Mouse (Mus musculus) megakaryocyte, embryonic 14.5 days (primary cell): ENCODE results near the gene Khdrbs2. TPM values are rescaled to one million over a fixed set of nuclear protein-coding genes. Genes with fewer than 3 reads are reported as not detected.

Experiments used
- H3K27me3 ChIP-seq: replicated peaks from 2 replicates; pipeline ENCODE3; 2012; ENCODE audit warnings: inconsistent platforms
- H3K36me3 ChIP-seq: replicated peaks from 2 replicates; pipeline ENCODE3; 2012; ENCODE audit warnings: low read length, inconsistent platforms, mixed read lengths
- H3K4me1 ChIP-seq: 2 replicates; pipeline ENCODE4 v1.6.1; 2012; ENCODE audit warnings: inconsistent platforms
- H3K4me3 ChIP-seq: replicated peaks from 2 replicates; pipeline ENCODE3; 2012; ENCODE audit warnings: moderate library complexity, mild to moderate bottlenecking, inconsistent platforms
- H3K9me3 ChIP-seq: 2 replicates; pipeline ENCODE4 v1.6.1; 2012; ENCODE audit warnings: inconsistent platforms
- FLI1 ChIP-seq: IDR thresholded peaks from 2 replicates; pipeline ENCODE4 v1.6.1; 2012; ENCODE audit warnings: low read length, inconsistent platforms, mixed read lengths
- GATA1 ChIP-seq: IDR thresholded peaks from 3 replicates; pipeline ENCODE4 v1.6.1; 2012; ENCODE audit warnings: mixed read lengths, low read length, inconsistent platforms, borderline replicate concordance
- polyA plus RNA-seq: library from polyadenylated mRNA; stranded (reverse); fragments of >175 nt; gene quantifications from 2 replicates; pipeline ENCODE4 v1.2.3, GENCODE M21; 2012; ENCODE audit warnings: low replicate concordance; ENCODE audit not compliant: insufficient read depth

The Khdrbs2 gene
- polyA plus RNA-seq, 1 experiment: not detected

DNA sequence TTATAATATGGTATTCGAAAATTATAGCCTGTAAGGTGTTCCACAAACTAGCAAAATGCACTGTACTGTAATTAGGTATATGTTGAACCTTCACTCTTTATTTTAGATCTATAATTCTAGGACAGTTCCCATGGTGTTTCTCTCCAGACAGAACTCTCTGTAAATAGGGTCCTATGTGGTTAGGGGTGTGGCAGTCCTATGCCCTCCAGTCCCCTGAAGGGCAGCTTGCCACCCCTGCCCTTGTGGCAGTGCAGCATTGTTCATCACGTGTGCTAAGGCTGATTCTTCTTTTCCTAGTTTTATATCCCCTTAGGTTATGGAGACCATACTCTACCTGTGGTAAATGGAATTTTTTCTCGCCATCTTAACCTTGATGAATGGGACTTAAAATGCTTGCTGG is 136.6 kb downstream of the Khdrbs2 start:
- Histone ChIP-seq H3K27me3 (no peaks in the 10 kb centered on the region), H3K36me3 (no peaks in the 10 kb centered on the region), H3K4me3 (no peak overlapping the region), H3K9me3 (no peaks in the 10 kb centered on the region), H3K4me1 (no peaks in the 10 kb centered on the region)
- no peak for TF ChIP-seq FLI1
- no peak for TF ChIP-seq GATA1

DNA sequence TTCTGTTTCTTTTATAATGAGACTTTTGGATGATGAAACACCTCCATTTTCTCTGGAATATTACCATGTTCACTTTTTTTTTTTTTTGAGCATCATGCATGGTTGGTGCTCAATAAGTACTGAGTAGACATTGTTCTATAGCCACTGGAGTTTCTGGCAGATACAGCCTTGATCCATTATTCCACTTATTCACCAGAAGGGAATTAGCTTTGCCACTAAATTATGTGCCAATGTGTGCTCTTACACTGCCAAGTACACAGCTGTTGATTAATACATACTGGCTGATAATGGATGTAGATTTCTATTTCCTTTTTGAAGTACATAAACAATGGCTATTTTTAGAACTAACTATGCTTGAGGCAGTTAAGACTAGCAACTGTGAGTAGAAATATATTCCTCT is 137.1 kb downstream of the Khdrbs2 start:
- no peaks in the 10 kb centered on the region for H3K4me1 ChIP-seq
- H3K36me3 ChIP-seq: no peaks in the 10 kb centered on the region
- no peaks in the 10 kb centered on the region for H3K27me3 ChIP-seq
- no peak overlapping the region for H3K4me3 ChIP-seq
- TF ChIP-seq GATA1 (no peak), FLI1 (no peak)
- H3K9me3 ChIP-seq: no peaks in the 10 kb centered on the region

DNA sequence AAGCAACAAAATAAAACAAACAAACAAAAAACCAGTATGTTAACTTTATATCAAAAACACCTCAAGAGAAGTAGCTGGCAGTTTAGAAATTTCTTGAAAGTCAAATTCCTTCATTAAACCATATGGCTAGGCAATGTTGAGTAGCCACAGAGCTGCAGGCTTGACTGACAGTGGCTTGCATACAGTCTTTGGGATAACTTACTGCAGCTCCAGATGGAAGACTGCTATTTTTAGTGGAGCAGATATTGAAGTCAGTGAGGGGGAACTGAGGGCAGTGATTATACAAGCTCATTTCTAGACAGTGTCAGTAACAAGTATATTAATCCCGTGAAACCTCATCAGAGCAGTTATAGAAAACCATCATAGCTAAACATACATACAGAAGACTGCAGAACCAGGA is 166.6 kb downstream of the Khdrbs2 start:
- H3K9me3 ChIP-seq: no peaks in the 10 kb centered on the region
- no peak for TF ChIP-seq FLI1
- no peak for TF ChIP-seq GATA1
- no peaks in the 10 kb centered on the region for H3K36me3 ChIP-seq
- H3K4me1 ChIP-seq: no peaks in the 10 kb centered on the region
- H3K27me3 ChIP-seq: no peaks in the 10 kb centered on the region
- H3K4me3 ChIP-seq: no peak overlapping the region

DNA sequence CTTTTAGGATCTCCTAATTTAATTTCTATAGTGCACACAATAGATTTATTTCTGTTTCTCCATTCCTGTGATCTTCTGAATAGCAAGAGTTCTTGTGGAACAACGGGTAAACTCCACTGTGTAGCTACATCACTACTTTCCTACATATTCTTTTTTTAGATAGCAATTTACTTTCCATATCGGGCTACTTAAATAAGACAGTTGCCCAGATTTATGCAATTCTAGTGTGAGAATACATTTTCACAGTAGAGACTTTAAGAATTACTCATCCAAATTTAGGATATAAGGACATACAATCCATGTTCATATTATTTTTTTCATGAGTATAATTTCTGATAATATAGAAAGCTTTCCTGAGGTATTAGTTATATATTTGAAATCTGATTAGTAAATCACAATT is 175.0 kb downstream of the Khdrbs2 start:
- no peak for TF ChIP-seq FLI1
- TF ChIP-seq GATA1: no peak
- H3K36me3 ChIP-seq: no peaks in the 10 kb centered on the region

DNA sequence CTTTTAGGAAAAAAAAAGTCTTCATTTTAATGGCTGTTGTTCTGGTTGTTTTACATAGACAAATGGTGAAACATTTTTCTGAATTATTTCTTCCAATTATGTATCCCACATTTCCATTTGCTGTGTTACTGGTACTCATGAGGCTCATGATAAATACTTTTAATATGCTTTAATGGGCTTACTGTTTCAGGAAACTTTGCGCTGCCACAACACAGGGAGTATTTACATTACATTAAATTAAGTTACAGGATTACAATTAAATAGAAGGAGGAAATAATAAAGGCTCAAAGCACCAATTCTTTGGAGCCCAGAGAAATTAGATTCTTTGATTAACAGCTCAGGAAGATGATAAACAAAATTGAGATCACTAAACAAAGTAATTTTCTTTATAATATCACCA is 179.6 kb downstream of the Khdrbs2 start:
- Histone ChIP-seq H3K4me1 (no peaks in the 10 kb centered on the region), H3K36me3 (no peaks in the 10 kb centered on the region), H3K27me3 (no peaks in the 10 kb centered on the region), H3K4me3 (no peak overlapping the region), H3K9me3 (no peaks in the 10 kb centered on the region)
- TF ChIP-seq GATA1 (no peak), FLI1 (no peak)

More for the DNA sequence above, 175.0 kb downstream of the Khdrbs2 start:
- Histone ChIP-seq H3K4me1 (no peaks in the 10 kb centered on the region), H3K9me3 (no peaks in the 10 kb centered on the region), H3K27me3 (no peaks in the 10 kb centered on the region), H3K4me3 (no peak overlapping the region)

DNA sequence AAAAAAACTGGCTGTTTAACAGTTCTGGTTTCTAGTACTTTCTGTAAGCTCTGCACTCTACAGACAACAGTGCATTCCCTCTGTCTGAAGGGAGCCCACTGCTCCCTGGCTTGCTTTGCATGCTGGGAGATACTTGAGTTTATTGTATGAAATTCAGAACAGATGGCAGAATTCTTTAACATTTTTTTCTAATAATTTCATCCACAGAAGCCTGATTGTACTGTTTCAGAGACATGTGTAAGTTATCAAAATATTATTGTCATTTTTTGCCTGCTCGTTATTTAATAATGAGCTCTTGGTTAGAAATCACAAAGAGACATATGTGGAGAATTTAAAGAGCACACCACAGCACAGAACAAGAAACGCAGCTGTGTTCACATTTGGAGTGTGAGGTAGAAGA is 191.0 kb downstream of the Khdrbs2 start:
- Histone ChIP-seq H3K9me3 (no peaks in the 10 kb centered on the region), H3K36me3 (no peaks in the 10 kb centered on the region), H3K4me3 (no peak overlapping the region), H3K4me1 (no peaks in the 10 kb centered on the region), H3K27me3 (no peaks in the 10 kb centered on the region)
- TF ChIP-seq FLI1 (no peak), GATA1 (no peak)

DNA sequence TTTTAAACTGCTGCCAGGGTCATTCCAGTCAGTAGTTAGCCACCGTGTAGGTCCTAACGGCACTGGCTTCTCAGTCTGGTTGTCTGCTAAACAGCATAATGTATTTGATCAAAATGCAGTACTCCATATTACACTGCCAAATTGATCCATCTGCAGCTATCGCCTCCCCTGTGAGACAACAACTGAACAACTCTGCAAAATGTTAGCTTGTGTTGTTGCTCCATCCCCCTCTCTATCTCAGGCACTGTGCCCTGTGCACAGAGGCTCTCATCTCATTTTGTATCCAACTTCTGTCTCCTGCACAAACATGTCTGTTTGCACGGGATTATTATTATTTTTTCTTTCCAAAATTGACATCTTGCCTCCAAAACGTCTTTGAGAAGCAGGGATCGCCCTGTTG is 225.0 kb downstream of the Khdrbs2 start:
- TF ChIP-seq GATA1 (no peak), FLI1 (no peak)
- H3K9me3 ChIP-seq: peaks cover 3% of the 10 kb centered on the region; the same call in 1 of the 2 replicates
- H3K4me1 ChIP-seq: no peaks in the 10 kb centered on the region
- no peaks in the 10 kb centered on the region for H3K36me3 ChIP-seq
- no peak overlapping the region for H3K4me3 ChIP-seq
- H3K27me3 ChIP-seq: no peaks in the 10 kb centered on the region

DNA sequence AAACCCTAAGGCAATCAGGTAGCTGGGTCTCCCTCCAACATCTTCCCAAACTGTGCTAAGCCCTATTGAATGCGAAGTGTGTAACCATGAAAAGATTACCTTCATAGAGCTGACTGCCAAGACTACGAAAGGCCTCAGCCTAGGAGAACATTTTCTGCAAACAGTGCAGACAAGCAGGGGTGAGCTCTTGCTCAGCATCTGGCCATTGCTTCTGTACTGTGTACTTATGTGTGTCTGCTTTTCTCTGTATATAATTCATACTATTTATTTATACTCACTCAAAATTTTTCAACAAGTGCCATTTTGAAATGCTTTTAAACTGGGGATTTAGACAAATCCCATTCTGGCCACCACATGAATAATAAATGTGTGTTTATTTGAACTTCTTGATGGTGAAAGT is 235.1 kb downstream of the Khdrbs2 start:
- Histone ChIP-seq H3K9me3 (no peaks in the 10 kb centered on the region), H3K36me3 (no peaks in the 10 kb centered on the region), H3K27me3 (no peaks in the 10 kb centered on the region), H3K4me1 (no peaks in the 10 kb centered on the region), H3K4me3 (no peak overlapping the region)
- TF ChIP-seq FLI1 (no peak), GATA1 (no peak)

DNA sequence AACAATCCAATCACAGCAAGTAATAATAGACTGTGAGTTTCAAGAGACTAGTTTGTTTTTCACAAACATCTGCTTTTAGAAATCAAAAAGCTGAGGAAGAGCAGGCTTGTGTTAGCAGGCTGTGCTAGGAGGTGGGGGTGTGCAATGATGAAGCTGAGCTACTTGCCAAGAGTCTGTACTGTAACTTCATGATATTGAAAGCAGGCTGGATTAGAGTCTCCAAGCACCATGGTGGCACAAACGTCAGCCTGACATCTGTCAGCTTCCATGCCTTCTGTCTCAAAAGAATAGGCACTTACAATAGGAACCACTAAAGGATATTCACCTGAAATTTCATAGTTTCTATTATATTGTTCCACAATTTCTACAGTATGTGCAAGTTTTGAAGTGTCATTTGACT is 255.9 kb downstream of the Khdrbs2 start:
- H3K27me3 ChIP-seq: no peaks in the 10 kb centered on the region
- no peaks in the 10 kb centered on the region for H3K4me1 ChIP-seq
- no peak overlapping the region for H3K4me3 ChIP-seq
- no peaks in the 10 kb centered on the region for H3K36me3 ChIP-seq
- no peak for TF ChIP-seq GATA1
- TF ChIP-seq FLI1: no peak
- H3K9me3 ChIP-seq: no peaks in the 10 kb centered on the region

DNA sequence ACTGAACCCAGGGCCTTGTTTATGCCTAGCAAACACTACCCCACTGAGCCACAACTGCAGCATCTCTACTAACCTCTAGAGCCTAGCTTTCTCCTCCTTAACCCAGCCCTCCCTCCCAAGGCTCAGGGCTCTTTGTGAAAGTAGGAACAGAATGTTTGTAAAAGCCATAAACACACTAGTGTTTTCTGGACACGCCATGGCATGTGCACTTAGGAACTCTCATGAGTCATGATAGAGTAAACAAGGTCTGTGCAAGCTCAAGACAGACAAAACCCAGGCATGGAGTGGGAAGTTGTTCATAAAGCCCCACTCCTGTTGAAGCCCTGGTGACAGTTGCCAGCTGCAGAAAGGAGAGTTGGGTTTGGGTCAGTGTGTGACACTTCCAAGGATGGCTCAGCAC is 257.0 kb downstream of the Khdrbs2 start:
- Histone ChIP-seq H3K9me3 (no peaks in the 10 kb centered on the region), H3K36me3 (no peaks in the 10 kb centered on the region), H3K4me3 (no peak overlapping the region), H3K27me3 (no peaks in the 10 kb centered on the region), H3K4me1 (no peaks in the 10 kb centered on the region)
- TF ChIP-seq FLI1 (no peak), GATA1 (no peak)

DNA sequence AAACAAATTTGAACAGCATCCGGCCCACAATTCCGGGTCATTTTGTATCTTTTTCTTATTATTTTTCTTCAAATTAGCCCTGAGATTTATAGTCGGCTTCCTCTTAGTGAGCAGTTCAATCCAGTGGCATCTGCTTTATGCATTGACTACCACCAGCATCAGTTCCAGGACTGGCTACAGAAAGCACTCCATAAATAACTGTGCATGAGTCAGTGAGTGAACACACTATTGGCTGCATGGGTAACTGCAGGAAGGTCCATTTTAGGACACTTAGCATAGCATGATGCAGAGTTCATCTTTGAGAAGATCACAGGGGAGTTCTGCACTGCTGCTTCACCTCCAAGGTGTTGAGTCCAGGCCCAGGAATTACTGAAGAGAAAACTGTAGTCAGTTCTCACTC is 258.0 kb downstream of the Khdrbs2 start:
- no peak overlapping the region for H3K4me3 ChIP-seq
- H3K9me3 ChIP-seq: no peaks in the 10 kb centered on the region
- no peaks in the 10 kb centered on the region for H3K36me3 ChIP-seq
- no peaks in the 10 kb centered on the region for H3K4me1 ChIP-seq
- TF ChIP-seq FLI1 (no peak), GATA1 (no peak)
- no peaks in the 10 kb centered on the region for H3K27me3 ChIP-seq
